Mouse (Mus musculus) liver, embryonic 14.5 days (tissue): ENCODE results near the gene Carmil2.

Experiments used
- CTCF ChIP-seq: IDR thresholded peaks from 2 replicates; pipeline ENCODE4 v1.5.1; 2016; ENCODE audit warnings: antibody characterized with exemption, low read depth, control low read depth
- EP300 ChIP-seq: IDR thresholded peaks from 2 replicates; pipeline ENCODE4 v1.6.1; 2016; ENCODE audit warnings: antibody characterized with exemption, low read depth

- TF ChIP-seq EP300 (no peak), CTCF (no peak)
Observed at GRCm38 (mm10) chr8:105702731-105703415, 16.8 kb downstream of the Carmil2 start.
